Mouse (Mus musculus) ES-E14 (cell line): ENCODE data around the gene Vnn1.

Source experiments
- MAFK ChIP-seq: IDR thresholded peaks from 2 replicates; pipeline ENCODE4 v1.6.1; 2014; ENCODE audit warnings: mild to moderate bottlenecking, low read depth, low read length, inconsistent platforms; ENCODE audit not compliant: insufficient read depth
- ZC3H11A ChIP-seq: IDR thresholded peaks from 2 replicates; pipeline ENCODE4 v1.6.1; 2012; ENCODE audit warnings: low read depth, mild to moderate bottlenecking, inconsistent platforms, low read length, borderline replicate concordance
- ZNF384 ChIP-seq: IDR thresholded peaks from 2 replicates; pipeline ENCODE4 v1.6.1; 2012; ENCODE audit warnings: low read depth, low read length, inconsistent platforms

GRCm38 (mm10) chr10:23922468-23922867 lies 28.0 kb downstream of the Vnn1 start:
- TF ChIP-seq ZC3H11A = no peak
- no peak for TF ChIP-seq MAFK
- no peak for TF ChIP-seq ZNF384
